Mouse (Mus musculus): ENCODE measurements around the gene Fkbp3. TPM values are rescaled to one million over a fixed set of nuclear protein-coding genes. Genes with fewer than 3 reads are reported as not detected.

The Fkbp3 gene
- total RNA-seq, 1 experiment from 2014 or later: 143 TPM

DNA sequence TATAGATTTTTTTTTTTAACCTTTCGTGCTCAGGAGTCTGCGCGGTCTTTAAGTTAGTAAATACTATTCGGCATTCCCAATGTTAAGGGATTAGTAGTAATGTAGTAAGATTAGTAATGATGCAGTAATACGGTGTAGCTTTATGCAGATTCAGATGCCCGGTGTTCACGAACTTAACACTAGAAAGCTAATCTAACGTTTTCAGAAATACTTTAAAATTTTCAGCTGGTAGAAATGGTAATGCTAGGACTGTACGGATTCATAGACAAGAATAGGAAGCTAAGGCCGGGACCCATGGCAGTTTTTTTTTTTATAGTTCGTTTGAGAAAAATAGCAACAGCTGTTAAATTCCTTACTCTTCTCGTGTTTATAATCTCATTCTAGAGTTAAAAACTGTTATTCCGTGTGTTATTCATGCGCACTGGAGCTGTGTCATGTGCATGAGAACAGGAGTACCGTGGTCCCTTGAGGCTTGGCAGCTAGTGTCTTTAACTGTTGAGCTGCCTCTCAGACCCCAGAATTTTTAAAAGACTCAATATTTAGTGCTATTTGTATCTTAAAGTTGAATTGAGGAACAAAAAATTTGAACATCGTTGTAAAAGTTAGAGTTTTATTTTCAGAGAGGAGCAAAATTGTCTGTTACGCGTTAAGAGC is 36.8 kb downstream of the Fkbp3 start:
- no peak for ATAC-seq (replicated peaks; ENCODE audit: insufficient number of reproducible peaks, low FRiP score, low TSS enrichment, poor library complexity, severe bottlenecking)

DNA sequence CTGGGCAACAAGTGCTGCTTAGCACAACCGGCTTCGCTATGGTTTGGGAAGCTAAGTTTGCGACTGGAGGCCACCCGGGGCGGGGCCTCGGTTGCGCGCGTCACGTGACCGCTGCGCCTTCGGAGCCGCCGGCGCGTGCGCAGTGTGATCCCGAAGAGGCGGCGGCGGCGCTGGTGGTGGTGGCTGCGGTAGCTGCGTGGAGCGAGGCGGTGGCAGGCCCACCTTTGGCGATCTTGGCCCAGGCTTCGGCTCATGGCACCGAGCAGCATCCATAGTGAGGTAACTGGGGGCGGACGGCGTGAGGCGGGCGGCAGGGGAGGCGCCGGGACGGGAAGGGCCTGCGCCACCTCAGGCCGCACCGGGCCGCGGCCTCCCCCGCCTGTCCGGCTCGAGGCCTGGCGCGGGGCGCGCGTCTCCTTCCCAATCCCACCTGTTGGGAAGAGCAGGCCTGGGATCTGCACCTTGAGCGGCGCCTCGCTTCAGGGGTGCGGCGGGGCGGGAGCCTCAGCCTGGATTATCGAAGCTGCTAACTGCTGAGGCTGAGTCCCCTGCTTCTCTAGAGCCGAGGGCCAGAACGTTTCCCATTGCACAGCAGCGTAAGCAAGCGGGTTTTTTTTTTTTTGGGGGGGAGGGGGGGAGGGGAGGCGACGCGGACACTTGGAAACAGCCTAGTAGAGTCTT is 37.5 kb downstream of the Fkbp3 start, which contains the start of gene Prpf39:
TSS of gene Prpf39 (plus strand) at position 144 of the 681 bp plus-strand sequence.
- ATAC-seq (replicated peaks; ENCODE audit: insufficient number of reproducible peaks, low FRiP score, low TSS enrichment, poor library complexity, severe bottlenecking): peak; percentile 81

DNA sequence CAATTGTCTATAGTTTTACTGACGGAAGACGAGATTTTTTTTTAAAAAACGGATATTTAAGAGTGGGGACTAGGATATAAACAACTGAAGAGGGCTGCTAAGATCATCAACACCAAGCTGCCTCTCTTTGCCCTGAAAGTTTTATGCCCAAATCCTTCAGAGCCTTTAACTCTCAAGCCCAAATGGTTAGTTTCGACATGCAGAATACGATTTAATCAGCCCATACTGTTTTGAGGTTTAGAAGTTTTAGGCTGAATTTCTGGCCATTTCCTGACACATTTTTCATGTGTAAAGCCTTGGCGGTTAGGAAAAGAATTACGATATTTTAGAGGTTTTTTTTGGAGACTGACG is 38.0 kb downstream of the Fkbp3 start:
- ATAC-seq (replicated peaks; ENCODE audit: insufficient number of reproducible peaks, low FRiP score, low TSS enrichment, poor library complexity, severe bottlenecking): no peak

DNA sequence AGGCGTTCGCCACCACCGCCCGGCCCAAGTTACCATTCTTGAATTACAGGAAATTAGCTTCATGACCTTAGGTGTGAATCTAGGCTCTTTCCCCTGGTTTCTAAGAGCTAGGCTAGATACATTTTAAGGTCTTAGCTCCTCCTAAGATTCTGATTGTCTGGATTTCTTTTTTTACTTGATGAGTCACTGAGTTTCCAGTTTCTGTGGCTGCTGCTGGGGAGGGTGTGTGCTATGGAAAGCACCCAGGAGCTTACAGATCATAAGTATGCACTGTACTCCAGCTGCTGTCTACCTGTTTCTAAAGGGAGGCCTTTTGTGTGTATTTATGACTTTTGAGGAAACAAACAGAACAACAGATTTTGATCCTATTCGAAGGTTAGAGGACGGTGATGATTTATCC is 51.0 kb downstream of the Fkbp3 start:
- ATAC-seq (replicated peaks; ENCODE audit: insufficient number of reproducible peaks, low FRiP score, low TSS enrichment, poor library complexity, severe bottlenecking): no peak

Other genes with a start within 250 kb of the Fkbp3 start
- 14.7 to 22.9 TPM (median 20.9 TPM) in 3 replicates for gene Gm527, start 156.1 kb downstream of the Fkbp3 start, total RNA-seq (2017)
- gene Klhl28, start 108.5 kb downstream of the Fkbp3 start, total RNA-seq (2017): 15.7 to 31.6 TPM (median 22.7 TPM) in 3 replicates
- gene Togaram1, start 108.2 kb downstream of the Fkbp3 start, total RNA-seq (2017): 36.6 to 52.1 TPM (median 47.3 TPM) in 3 replicates
- gene Prpf39, start 37.7 kb downstream of the Fkbp3 start, total RNA-seq (2017): 95.9 to 148 TPM (median 102 TPM) in 3 replicates
- gene Fancm, start 1.6 kb upstream of the Fkbp3 start, total RNA-seq (2017): 8.7 to 19.3 TPM (median 12.0 TPM) in 3 replicates
- gene Mis18bp1, start 98.6 kb upstream of the Fkbp3 start, total RNA-seq (2017): 4.3 to 9.3 TPM (median 6.5 TPM) in 3 replicates
- not detected in 3 replicates for gene Wdr20rt, start 151.5 kb upstream of the Fkbp3 start, total RNA-seq (2017)

Measured in monocyte, adult 5-6 weeks (primary cell).